Mouse (Mus musculus) lung, adult 2 months (tissue): ENCODE results near the gene Rbms3. TPM values are rescaled to one million over a fixed set of nuclear protein-coding genes. Genes with fewer than 3 reads are reported as not detected.

Experiments
- DNase-seq: peaks from one replicate; pipeline ENCODE4 v3.0.0; 2022
- H3K4me1 ChIP-seq: fragments of 200-500 bp; 2 replicates; pipeline ENCODE4 v1.6.1; 2011; ENCODE audit warnings: low read length; ENCODE audit not compliant: control insufficient read depth, insufficient read depth
- H3K4me3 ChIP-seq: fragments of 200-500 bp; replicated peaks from 2 replicates; pipeline ENCODE3; 2011; ENCODE audit warnings: low read depth, mild to moderate bottlenecking, control low read depth, low read length; ENCODE audit errors: extremely low read depth
- CTCF ChIP-seq: fragments of 200-500 bp; IDR thresholded peaks from 2 replicates; pipeline ENCODE4 v1.5.1; 2011; ENCODE audit warnings: mild to moderate bottlenecking, low read length, control low read depth; ENCODE audit not compliant: insufficient read depth
- POLR2A ChIP-seq: fragments of 200-500 bp; IDR thresholded peaks from 2 replicates; pipeline ENCODE4 v1.6.1; 2011; ENCODE audit warnings: low read depth, mild to moderate bottlenecking, control low read depth, low read length, borderline replicate concordance; ENCODE audit errors: extremely low read depth
- WGBS: fragments of 180-500 bp; shearing (Covaris S2); methylation state at CpG from one replicate; pipeline ENCODE4 v1.1.7; 2018; 5-methylcytosine and 5-hydroxymethylcytosine counted together
- polyA plus RNA-seq: library from polyadenylated mRNA; depleted of rRNA; stranded (reverse); fragments of >200 nt; gene quantifications from 2 replicates; pipeline ENCODE4 v1.2.3, GENCODE M21; 2012

Gene Rbms3
- polyA plus RNA-seq, 1 experiment = 35.8 TPM

- peak; percentile 0 for DNase-seq
- 58% methylated on average over 1 of the region's 1 CpGs for WGBS
- no peak overlapping the region for H3K4me3 ChIP-seq
- no peaks in the 10 kb centered on the region for H3K4me1 ChIP-seq
- TF ChIP-seq CTCF (no peak), POLR2A (no peak)
These were observed 621.5 kb downstream of the Rbms3 start for GRCm38 (mm10) chr9:117008194-117008593.

DNA sequence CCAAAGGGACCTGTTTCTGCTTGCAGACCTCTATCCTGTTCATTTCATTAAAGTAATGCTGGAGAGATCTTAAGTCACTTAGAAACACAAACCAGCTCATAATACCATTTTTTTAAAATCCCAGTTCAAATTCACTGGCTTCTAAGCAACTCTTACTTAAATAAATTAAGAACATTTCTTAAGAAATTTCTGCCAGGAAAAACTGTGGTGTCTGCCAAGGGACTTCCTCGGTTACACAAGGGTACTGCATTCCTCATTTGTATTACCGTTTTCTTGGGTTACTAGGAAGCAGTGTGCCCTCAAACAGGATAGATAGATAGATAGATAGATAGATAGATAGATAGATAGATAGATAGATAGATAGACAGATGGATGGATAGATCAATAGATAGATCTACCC is 627.6 kb downstream of the Rbms3 start:
- H3K4me1 ChIP-seq = no peaks in the 10 kb centered on the region
- WGBS = 34% methylated on average over 2 of the region's 2 CpGs
- no peak for TF ChIP-seq CTCF
- no peak for DNase-seq
- H3K4me3 ChIP-seq = no peak overlapping the region

- DNase-seq = peak; percentile 0
- 62% methylated on average over 6 of the region's 6 CpGs for WGBS
- no peak overlapping the region for H3K4me3 ChIP-seq
- H3K4me1 ChIP-seq = no peaks in the 10 kb centered on the region
- TF ChIP-seq POLR2A = no peak
- TF ChIP-seq CTCF = no peak
These were observed 630.5 kb downstream of the Rbms3 start for GRCm38 (mm10) chr9:116999186-116999585.

- peak; percentile 0 for DNase-seq
- TF ChIP-seq CTCF = no peak
- no peak for TF ChIP-seq POLR2A
- H3K4me1 ChIP-seq = no peaks in the 10 kb centered on the region
- WGBS = 83% methylated on average over 6 of the region's 6 CpGs
- H3K4me3 ChIP-seq = no peak overlapping the region
These were observed 639.4 kb downstream of the Rbms3 start for GRCm38 (mm10) chr9:116990321-116990720.

DNA sequence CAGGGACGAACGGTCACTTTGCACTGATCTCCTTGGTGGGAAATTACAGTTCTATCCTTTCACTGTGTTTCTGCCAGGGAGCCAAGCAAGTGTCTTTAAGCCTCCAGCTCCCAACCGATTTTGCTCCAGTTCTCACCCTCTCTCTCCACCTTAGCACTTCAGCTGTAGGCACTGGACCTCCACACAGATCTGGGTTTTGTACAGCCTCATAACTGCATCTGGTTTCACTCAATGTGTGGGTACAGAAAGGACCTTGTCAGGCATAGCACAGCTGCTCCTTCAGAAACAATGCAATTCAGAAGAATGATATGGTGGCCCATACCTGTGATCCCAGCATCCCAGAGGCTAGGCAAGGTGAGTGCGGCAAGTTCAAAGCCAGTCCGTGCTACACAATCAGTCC is 648.9 kb downstream of the Rbms3 start:
- Histone ChIP-seq H3K4me3 (no peak overlapping the region), H3K4me1 (no peaks in the 10 kb centered on the region)
- whole genome bisulfite sequencing = 75% methylated on average over 5 of the region's 5 CpGs
- TF ChIP-seq CTCF (no peak), POLR2A (no peak)
- peak; percentile 0 for DNase-seq

- WGBS = 84% methylated on average over 6 of the region's 6 CpGs
- no peak for TF ChIP-seq CTCF
- no peak for TF ChIP-seq POLR2A
- Histone ChIP-seq H3K4me1 (peaks cover 2% of the 10 kb centered on the region; the same call in 1 of the 2 replicates), H3K4me3 (no peak overlapping the region)
- DNase-seq = no peak
These were observed 652.3 kb downstream of the Rbms3 start for GRCm38 (mm10) chr9:116977428-116977827.

GRCm38 (mm10) chr9:116976575-116977408 is 652.9 kb downstream of the Rbms3 start:
- WGBS = 67% methylated on average over 21 of the region's 21 CpGs
- TF ChIP-seq CTCF = 0 out of 2 replicates have a peak, but pooled peaks have one; percentile 2
- no peak for TF ChIP-seq POLR2A
- H3K4me1 ChIP-seq = peaks cover 2% of the 10 kb centered on the region; the same call in 1 of the 2 replicates
- DNase-seq = no peak
- no peak overlapping the region for H3K4me3 ChIP-seq

- TF ChIP-seq POLR2A (no peak), CTCF (no peak)
- Histone ChIP-seq H3K4me3 (no peak overlapping the region), H3K4me1 (peaks cover 2% of the 10 kb centered on the region; the same call in 1 of the 2 replicates)
- WGBS = 89% methylated on average over 4 of the region's 4 CpGs
- no peak for DNase-seq
These were observed 654.4 kb downstream of the Rbms3 start for GRCm38 (mm10) chr9:116975269-116975668.

DNA sequence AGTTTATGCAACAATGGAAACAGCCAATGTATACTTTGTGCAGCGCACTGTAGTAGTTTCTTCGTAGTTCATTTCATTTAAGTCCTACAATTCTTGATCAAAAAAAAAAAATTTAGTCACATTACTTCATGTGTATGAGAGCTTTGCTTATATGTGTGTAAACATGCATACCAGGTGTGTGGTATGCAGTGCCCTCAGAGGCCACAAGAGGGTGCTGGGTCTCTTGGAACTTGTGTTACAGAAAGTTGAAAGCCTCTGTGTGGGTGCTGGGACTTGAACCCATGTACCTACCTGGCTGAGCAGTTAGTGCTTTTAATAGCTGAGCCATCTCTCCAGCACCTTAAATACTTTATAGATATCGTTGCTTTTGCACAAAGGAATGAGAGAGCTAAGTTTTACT is 655.6 kb downstream of the Rbms3 start:
- TF ChIP-seq POLR2A (no peak), CTCF (0 out of 2 replicates have a peak, but pooled peaks have one; percentile 11)
- Histone ChIP-seq H3K4me1 (peaks cover 2% of the 10 kb centered on the region; the same call in 1 of the 2 replicates), H3K4me3 (no peak overlapping the region)
- 67% methylated on average over 3 of the region's 3 CpGs for WGBS
- no peak for DNase-seq

- TF ChIP-seq CTCF = no peak
- TF ChIP-seq POLR2A = no peak
- no peak for DNase-seq
- no peak overlapping the region for H3K4me3 ChIP-seq
- peaks cover 2% of the 10 kb centered on the region; the same call in 1 of the 2 replicates for H3K4me1 ChIP-seq
- WGBS = 20% methylated on average over 2 of the region's 2 CpGs
These were observed 656.1 kb downstream of the Rbms3 start for GRCm38 (mm10) chr9:116973594-116973993.
